Mouse (Mus musculus): ENCODE measurements around the gene Ngrn.

- TF ChIP-seq CTCF (IDR thresholded peaks at IDR 0.05; ENCODE audit: borderline replicate concordance, control insufficient read depth, extremely low read depth, insufficient read depth, low read length, poor library complexity) (no peak), POLR2A (IDR thresholded peaks at IDR 0.05; ENCODE audit: control insufficient read depth, extremely low read depth, insufficient read depth, low read length, poor library complexity) (no peak)
Measured at GRCm38 (mm10) chr7:80273456-80273855, 12.4 kb downstream of the Ngrn start.

All from thymus, adult 2 months (tissue).